Mouse (Mus musculus) forebrain, postnatal 0 days (tissue): ENCODE data around the gene Olfr729. TPM values are rescaled to one million over a fixed set of nuclear protein-coding genes. Genes with fewer than 3 reads are reported as not detected.

Source experiments
- ATAC-seq: fragments of 200-750 bp; cut with Nextera tagmentation; 2 replicates; pipeline ENCODE4 v1.8.0; 2017; ENCODE audit warnings: mild to moderate bottlenecking, moderate library complexity
- DNase-seq: peaks from one replicate; pipeline ENCODE4 v3.0.0-alpha.2; 2015
- H3K27ac ChIP-seq: fragments of 300-500 bp; sonication (generic); 2 replicates; pipeline ENCODE4 v1.5.1; 2014; ENCODE audit warnings: low read depth, mild to moderate bottlenecking, antibody characterized with exemption, low read length, moderate library complexity, mixed read lengths
- H3K27me3 ChIP-seq: fragments of 300-500 bp; sonication (generic); 2 replicates; pipeline ENCODE4 v1.6.1; 2014; ENCODE audit warnings: mild to moderate bottlenecking, low read length, mixed read lengths; ENCODE audit not compliant: insufficient read depth
- H3K36me3 ChIP-seq: fragments of 300-500 bp; sonication (generic); 2 replicates; pipeline ENCODE4 v1.6.1; 2014; ENCODE audit warnings: mild to moderate bottlenecking, moderate library complexity; ENCODE audit not compliant: insufficient read depth
- H3K4me1 ChIP-seq: fragments of 300-500 bp; sonication (generic); 2 replicates; pipeline ENCODE4 v1.6.1; 2014; ENCODE audit warnings: antibody characterized with exemption; ENCODE audit not compliant: insufficient read depth
- H3K4me2 ChIP-seq: fragments of 300-500 bp; sonication (generic); 2 replicates; pipeline ENCODE4 v1.6.1; 2014; ENCODE audit warnings: low read depth, mild to moderate bottlenecking, moderate library complexity
- H3K4me3 ChIP-seq: fragments of 300-500 bp; sonication (generic); 2 replicates; pipeline ENCODE4 v1.5.1; 2014; ENCODE audit warnings: low read depth, low read length, mixed read lengths
- H3K9ac ChIP-seq: fragments of 300-500 bp; sonication (generic); 2 replicates; pipeline ENCODE4 v1.6.1; 2014; ENCODE audit warnings: mild to moderate bottlenecking
- H3K9me3 ChIP-seq: fragments of 300-500 bp; sonication (generic); 2 replicates; pipeline ENCODE4 v1.6.1; 2016; ENCODE audit warnings: low read length
- CTCF ChIP-seq: sonication (generic); IDR thresholded peaks from 2 replicates; pipeline ENCODE4 v1.5.1; 2016; ENCODE audit warnings: antibody characterized with exemption, control low read depth, low read depth
- WGBS: fragments of 180-500 bp; shearing (Covaris S2); extraction: QIAGEN DNeasy Blood & Tissue Kit; methylation state at CpG from one replicate; pipeline ENCODE4 v1.1.7; 2014; 5-methylcytosine and 5-hydroxymethylcytosine counted together
- polyA plus RNA-seq: library from polyadenylated mRNA; unstranded; fragments of >200 nt; fragmentation: Nextera tagmentation; extraction: Ambion mirVana; gene quantifications from 2 replicates; pipeline ENCODE4 v1.2.1, GENCODE M21; 2015
- total RNA-seq: library from RNA; depleted of rRNA; stranded (reverse); fragments of >200 nt; gene quantifications from 2 replicates; pipeline ENCODE4 v1.2.3, GENCODE M21; 2014; rRNA removed

The Olfr729 gene
- total RNA-seq, result not detected in 2 replicates
- polyA plus RNA-seq, result not detected in 2 replicates

DNA sequence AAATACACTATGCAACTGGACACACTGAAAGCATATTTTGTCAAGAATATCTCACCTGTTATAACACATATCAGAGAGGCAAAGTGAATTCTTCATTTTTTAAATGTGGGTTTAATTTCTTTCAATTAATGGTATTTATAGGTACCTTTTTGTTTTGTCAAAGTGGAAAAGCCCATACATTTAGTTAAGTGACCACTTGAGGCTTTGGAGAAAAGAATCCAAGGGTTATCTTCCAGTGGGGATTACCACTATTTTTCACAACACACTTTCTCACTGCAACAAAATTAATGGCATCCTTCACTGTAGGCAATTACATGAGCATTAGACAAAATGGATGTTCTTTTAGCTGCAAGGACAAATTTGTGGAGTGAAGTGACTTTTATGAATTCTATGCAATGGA lies at the start of gene Olfr729:
Gene Olfr729 (minus strand): TSS at position 101 of the 400 bp plus-strand sequence.
- DNase-seq (no peak), ATAC-seq (no peak)
- no peaks in the 10 kb centered on the region for H3K27me3 ChIP-seq
- H3K9me3 ChIP-seq, result no peaks in the 10 kb centered on the region
- no peak for TF ChIP-seq CTCF
- no peak within 1 kb of the TSS for H3K4me2 ChIP-seq
- H3K27ac ChIP-seq, result no peak within 1 kb of the TSS
- no peaks in the 10 kb centered on the region for H3K36me3 ChIP-seq
- no peaks in the 10 kb centered on the region for H3K4me1 ChIP-seq
- H3K4me3 ChIP-seq, result no peak within 1 kb of the TSS
- no peak within 1 kb of the TSS for H3K9ac ChIP-seq

DNA sequence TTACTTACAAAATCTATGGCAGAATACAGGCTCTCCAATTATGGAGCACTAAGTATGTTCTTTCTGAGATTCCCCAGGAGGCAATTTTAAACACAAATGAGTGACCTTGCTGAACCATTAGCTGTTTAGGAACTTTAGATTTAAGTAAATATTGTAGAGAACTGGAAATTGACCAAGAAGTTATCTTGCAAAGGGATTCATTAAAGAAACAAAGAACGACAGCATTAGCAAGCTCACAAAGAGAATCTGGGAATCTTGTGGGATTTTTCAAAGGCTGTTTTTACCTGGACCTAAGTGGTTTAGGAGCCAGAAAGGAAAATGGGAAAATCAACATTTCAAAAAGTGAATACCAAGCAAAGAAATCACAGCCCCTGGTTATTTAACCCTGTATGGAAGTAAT lies 35.4 kb upstream of the Olfr729 start, which contains the start of gene Olfr730:
Gene Olfr730 (minus strand): TSS at position 101 of the 400 bp plus-strand sequence.
- Histone ChIP-seq H3K9ac (no peak within 1 kb of the TSS), H3K9me3 (no peaks in the 10 kb centered on the region), H3K4me2 (no peak within 1 kb of the TSS), H3K4me1 (no peaks in the 10 kb centered on the region), H3K36me3 (no peaks in the 10 kb centered on the region), H3K27ac (no peak within 1 kb of the TSS), H3K27me3 (no peaks in the 10 kb centered on the region), H3K4me3 (no peak within 1 kb of the TSS)
- ATAC-seq (no peak), DNase-seq (no peak)
- TF ChIP-seq CTCF, result no peak
- WGBS, result 35% methylated on average over 1 of the region's 1 CpGs

DNA sequence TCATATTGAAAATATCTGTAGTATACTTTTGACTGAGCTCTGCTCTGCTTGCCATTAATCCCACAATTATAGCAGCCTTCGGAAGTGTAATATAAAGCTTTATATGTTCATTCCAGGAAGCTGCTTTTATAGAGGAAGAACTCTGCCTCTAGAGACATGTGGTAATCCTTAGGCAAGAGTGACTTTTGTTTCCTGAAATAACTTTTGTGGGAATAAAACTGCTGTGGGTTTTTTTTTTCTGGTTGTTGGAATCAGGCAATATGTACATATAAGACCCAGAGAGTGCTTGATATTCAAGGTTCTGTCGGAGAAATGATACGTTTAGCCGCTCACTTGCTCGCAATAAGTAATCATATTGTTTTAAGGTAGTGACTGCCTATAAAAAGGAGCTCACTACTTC lies 10.1 kb downstream of the Olfr729 start, which contains the start of gene Olfr728:
Gene Olfr728 (minus strand): TSS at position 101 of the 400 bp plus-strand sequence.
- ATAC-seq, result no peak
- DNase-seq, result no peak
- Histone ChIP-seq H3K4me1 (no peaks in the 10 kb centered on the region), H3K36me3 (no peaks in the 10 kb centered on the region), H3K9me3 (no peaks in the 10 kb centered on the region), H3K27ac (no peak within 1 kb of the TSS), H3K4me3 (no peak within 1 kb of the TSS), H3K4me2 (no peak within 1 kb of the TSS), H3K9ac (no peak within 1 kb of the TSS), H3K27me3 (no peaks in the 10 kb centered on the region)
- WGBS, result 89% methylated on average over 5 of the region's 5 CpGs
- no peak for TF ChIP-seq CTCF

DNA sequence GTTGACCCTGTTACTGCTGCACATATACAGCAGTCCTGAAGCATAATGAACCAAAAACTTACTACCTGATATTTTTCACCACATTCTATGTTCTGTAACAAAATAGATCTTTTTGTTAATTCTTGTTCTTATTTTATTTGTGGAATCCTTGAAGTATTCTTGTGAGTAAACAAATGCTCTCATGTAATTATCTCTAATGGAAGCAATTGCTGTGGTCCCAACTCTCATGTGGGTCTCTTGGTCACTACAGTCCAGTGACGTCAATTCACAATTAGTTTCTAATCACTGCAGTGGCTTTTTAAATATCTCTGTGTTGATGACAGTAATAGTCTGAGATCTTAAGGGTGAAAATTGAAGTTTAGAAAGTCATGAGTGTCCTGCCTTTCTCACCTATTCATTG lies 29.8 kb downstream of the Olfr729 start, which contains the start of gene Olfr727:
Gene Olfr727 (plus strand): TSS at position 301 of the 400 bp plus-strand sequence.
- no peaks in the 10 kb centered on the region for H3K9me3 ChIP-seq
- ATAC-seq (no peak), DNase-seq (no peak)
- H3K9ac ChIP-seq, result no peak within 1 kb of the TSS
- no peaks in the 10 kb centered on the region for H3K27me3 ChIP-seq
- H3K4me2 ChIP-seq, result no peak within 1 kb of the TSS
- WGBS, result 88% methylated on average over 1 of the region's 1 CpGs
- no peaks in the 10 kb centered on the region for H3K36me3 ChIP-seq
- no peak within 1 kb of the TSS for H3K27ac ChIP-seq
- no peak for TF ChIP-seq CTCF
- no peaks in the 10 kb centered on the region for H3K4me1 ChIP-seq
- H3K4me3 ChIP-seq, result no peak within 1 kb of the TSS

Other genes with a start within 250 kb of the Olfr729 start
- gene Olfr723, start 221.1 kb downstream of the Olfr729 start, total RNA-seq, result not detected in 2 replicates
- not detected in 2 replicates for gene Olfr723, start 221.1 kb downstream of the Olfr729 start, polyA plus RNA-seq
- gene Olfr724, start 189.6 kb downstream of the Olfr729 start, total RNA-seq, result not detected in 2 replicates
- not detected in 2 replicates for gene Olfr724, start 189.6 kb downstream of the Olfr729 start, polyA plus RNA-seq
- gene Olfr725, start 112.5 kb downstream of the Olfr729 start, total RNA-seq, result not detected in 2 replicates
- gene Olfr725, start 112.5 kb downstream of the Olfr729 start, polyA plus RNA-seq, result not detected in 2 replicates
- gene Olfr726, start 62.0 kb downstream of the Olfr729 start, total RNA-seq, result not detected in 2 replicates
- not detected in 2 replicates for gene Olfr726, start 62.0 kb downstream of the Olfr729 start, polyA plus RNA-seq
- 0.38 TPM in 1 of 2 replicates, not detected in the other for gene Olfr727, start 29.7 kb downstream of the Olfr729 start, total RNA-seq
- gene Olfr727, start 29.7 kb downstream of the Olfr729 start, polyA plus RNA-seq, result not detected in 2 replicates
- not detected in 2 replicates for gene Olfr728, start 10.2 kb downstream of the Olfr729 start, total RNA-seq
- gene Olfr728, start 10.2 kb downstream of the Olfr729 start, polyA plus RNA-seq, result not detected in 2 replicates
- gene Olfr730, start 35.3 kb upstream of the Olfr729 start, total RNA-seq, result not detected in 2 replicates
- not detected in 2 replicates for gene Olfr730, start 35.3 kb upstream of the Olfr729 start, polyA plus RNA-seq
- gene Olfr731, start 89.0 kb upstream of the Olfr729 start, total RNA-seq, result not detected in 2 replicates
- not detected in 2 replicates for gene Olfr731, start 89.0 kb upstream of the Olfr729 start, polyA plus RNA-seq
- gene Olfr732, start 131.3 kb upstream of the Olfr729 start, total RNA-seq, result not detected in 2 replicates
- not detected in 2 replicates for gene Olfr732, start 131.3 kb upstream of the Olfr729 start, polyA plus RNA-seq
- gene Olfr733, start 148.6 kb upstream of the Olfr729 start, total RNA-seq, result not detected in 2 replicates
- gene Olfr733, start 148.6 kb upstream of the Olfr729 start, polyA plus RNA-seq, result not detected in 2 replicates
- gene Olfr734, start 173.9 kb upstream of the Olfr729 start, total RNA-seq, result not detected in 2 replicates
- not detected in 2 replicates for gene Olfr734, start 173.9 kb upstream of the Olfr729 start, polyA plus RNA-seq
- not detected in 2 replicates for gene Olfr735, start 196.0 kb upstream of the Olfr729 start, total RNA-seq
- not detected in 2 replicates for gene Olfr735, start 196.0 kb upstream of the Olfr729 start, polyA plus RNA-seq
- gene Tlr11, start 205.0 kb upstream of the Olfr729 start, total RNA-seq, result not detected in 2 replicates
- not detected in 2 replicates for gene Tlr11, start 205.0 kb upstream of the Olfr729 start, polyA plus RNA-seq
- not detected in 2 replicates for gene Olfr736, start 228.3 kb upstream of the Olfr729 start, total RNA-seq
- gene Olfr736, start 228.3 kb upstream of the Olfr729 start, polyA plus RNA-seq, result not detected in 2 replicates